Mouse (Mus musculus) mouse trophoblast stem cell (cell line): ENCODE measurements at regions not wholly inside any gene's neighbourhood (a gene's known extent, or its start where the extent isn't known, plus 50 kb on each side); places are given as distances from the start of the nearest gene placed in this dataset.
"Not testable (repeated sequence)": the region's sequence is repeated elsewhere in the genome, so short reads cannot be mapped to it uniquely, and the experiment has no call there.

ENCODE experiments used
- in situ Hi-C, 2 experiments: fragments of 300-500 bp; cut with MseI, MboI; formaldehyde crosslinking; loops; 2 replicates in 1 of 2; 3 replicates in 1 of 2; pipeline ENCODE4 v1.15.1; 2025

- in situ Hi-C loops = no loop called here
These were observed 328.3 kb upstream of the Nox3 start for GRCm38 (mm10) chr17:4024384-4024783.

- in situ Hi-C loops = no loop called here
These were observed 333.1 kb upstream of the Nox3 start for GRCm38 (mm10) chr17:4029202-4029601.

GRCm38 (mm10) chr17:4034816-4035360 lies 338.8 kb upstream of the Nox3 start:
- in situ Hi-C loops = no loop called here

DNA sequence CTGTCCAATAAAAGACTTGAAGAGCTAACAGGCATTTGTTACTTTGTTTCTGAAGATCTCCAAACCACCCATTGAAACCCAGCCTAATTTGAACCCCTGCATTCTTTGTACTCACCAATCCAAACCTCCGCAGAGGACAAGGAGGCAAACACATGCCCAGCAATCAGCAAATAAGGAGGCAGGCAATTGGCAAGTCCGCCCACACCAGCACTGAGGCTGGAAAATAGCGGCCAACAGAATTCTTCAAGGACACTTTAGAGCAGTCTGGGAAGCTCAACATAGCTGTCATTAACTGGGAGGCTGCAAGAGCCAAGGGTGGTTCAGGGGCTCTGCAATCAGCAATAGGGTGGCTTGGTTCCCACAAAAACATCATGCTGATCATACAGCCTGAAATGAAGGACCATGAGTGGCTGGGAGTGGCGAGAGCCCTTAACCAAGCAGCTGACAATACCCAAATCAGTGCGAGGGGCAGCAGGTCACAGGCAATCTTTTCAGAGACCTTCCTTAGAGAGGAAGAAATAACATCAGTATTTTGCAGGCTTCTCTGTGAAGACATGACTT lies 344.1 kb upstream of the Nox3 start:
- in situ Hi-C loops = no loop called here

DNA sequence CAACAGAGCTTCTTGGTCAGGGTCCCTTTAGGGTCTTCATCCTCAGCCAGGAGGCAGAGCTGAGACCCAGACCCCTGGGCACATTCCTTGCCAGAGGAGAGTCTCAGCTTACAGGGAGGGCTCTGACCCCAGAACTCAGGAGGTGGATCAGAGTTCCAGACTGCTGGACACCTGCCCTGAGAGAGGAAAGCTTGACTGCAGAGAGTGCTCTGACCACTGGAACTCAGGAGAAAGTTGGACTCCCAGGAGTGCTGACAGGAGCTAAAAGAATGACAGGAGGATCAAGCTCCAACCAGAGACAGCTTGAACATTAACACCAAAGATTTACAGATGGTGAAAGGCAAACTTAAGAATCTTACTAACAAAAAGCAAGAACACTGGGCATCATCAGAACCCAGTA lies 364.1 kb upstream of the Nox3 start:
- in situ Hi-C loops = not testable (repeated sequence)

DNA sequence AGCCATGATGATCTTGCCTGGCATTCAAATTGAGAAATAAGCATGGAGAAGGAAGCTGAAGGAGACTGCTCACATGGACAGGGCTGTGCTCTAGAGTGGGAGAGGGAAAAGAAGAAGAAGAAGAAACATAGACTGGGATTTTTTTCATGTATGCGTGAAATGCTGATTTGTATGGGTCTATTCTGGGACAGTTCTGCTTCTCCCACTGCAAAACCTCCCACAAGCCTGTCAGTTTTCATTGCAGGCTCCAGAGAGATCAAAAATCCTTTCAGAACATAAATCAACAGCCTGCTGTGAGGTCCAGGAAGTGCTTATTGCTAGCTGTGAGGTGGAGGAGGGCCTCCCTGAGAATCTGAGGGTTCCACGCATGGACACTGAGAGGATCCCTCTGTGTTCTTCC lies 377.3 kb upstream of the Nox3 start:
- in situ Hi-C loops = no loop called here

DNA sequence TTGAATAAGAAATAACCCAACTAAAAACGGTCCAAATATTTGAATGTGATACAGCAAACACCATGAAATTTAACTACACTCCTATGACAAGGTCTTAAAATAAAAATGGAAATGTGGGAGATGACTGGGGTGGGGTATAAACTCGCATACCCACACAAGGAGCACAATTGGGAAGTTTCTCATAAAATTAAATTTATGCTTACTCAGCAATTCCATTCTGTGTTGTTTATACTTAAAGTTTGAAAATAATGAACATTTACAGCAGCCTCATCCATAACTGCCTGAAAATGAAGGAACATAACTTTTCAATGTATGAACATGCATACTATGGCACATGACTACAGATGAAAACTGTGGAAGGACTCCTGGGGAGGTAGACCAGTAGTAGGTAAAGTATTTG lies 384.5 kb upstream of the Nox3 start:
- in situ Hi-C loops = no loop called here

GRCm38 (mm10) chr17:4094621-4095020 lies 398.6 kb upstream of the Nox3 start:
- in situ Hi-C loops = no loop called here

DNA sequence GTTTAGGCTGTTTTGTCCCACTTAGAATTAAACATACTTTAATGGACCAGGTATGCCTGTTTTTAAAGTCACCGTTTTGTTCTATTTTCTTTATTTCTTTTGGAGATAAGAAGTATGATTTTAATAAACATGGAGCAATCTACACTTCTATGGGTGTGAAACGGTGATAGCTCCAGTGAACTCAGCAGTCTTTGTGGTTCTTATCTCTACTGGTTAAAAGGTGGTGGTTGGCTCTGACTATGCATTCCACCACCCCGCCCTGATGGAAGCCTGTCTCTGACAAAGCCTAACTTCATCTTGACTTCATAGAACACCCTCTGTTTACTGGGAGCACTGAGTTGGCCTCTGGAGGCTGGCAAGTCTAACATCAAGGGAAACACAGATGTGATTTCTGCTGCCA lies 407.3 kb upstream of the Nox3 start:
- in situ Hi-C loops = loop anchor here in 1 of 2 experiments (5.0 kb wide), 1 partner anchor 541 kb away; no protein-coding TSS in a partner anchor

DNA sequence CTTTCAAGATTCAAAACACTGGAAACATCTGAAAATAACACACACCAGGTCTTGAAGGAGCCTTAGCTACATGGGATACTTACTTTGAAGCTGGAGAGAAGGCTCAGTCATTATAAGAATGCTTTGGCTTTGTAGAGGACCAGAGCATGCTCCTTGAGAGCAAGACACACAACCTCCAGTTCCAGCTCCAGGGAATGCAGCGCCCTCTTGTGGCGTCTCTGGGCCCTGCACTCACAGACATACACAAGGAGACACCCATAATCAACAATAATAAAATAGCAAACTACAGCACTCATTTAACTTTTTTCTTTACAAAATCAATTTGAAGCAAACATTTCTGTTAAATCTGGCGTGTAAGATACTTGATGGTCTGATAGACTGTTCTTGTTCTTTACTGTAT lies 413.2 kb upstream of the Nox3 start:
- in situ Hi-C loops = no loop called here

DNA sequence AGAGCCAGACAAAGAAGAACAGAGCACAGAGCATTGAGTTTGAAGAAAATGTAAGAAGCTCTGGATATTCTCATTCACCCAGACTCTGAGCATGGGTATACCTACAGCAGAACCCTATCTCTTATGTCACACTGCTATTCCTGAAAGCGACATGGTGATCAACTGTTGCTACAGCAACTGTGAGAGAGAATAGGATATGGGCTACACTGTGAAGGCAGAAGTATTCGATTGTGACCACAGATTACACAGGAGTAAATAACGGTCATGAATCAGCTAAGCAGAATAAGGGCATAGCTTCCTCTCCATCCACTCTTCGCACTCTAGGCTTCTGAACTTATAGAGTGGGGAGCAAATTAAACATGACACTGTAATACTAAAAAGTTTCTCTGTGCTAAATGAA lies 417.0 kb upstream of the Nox3 start:
- in situ Hi-C loops = no loop called here

DNA sequence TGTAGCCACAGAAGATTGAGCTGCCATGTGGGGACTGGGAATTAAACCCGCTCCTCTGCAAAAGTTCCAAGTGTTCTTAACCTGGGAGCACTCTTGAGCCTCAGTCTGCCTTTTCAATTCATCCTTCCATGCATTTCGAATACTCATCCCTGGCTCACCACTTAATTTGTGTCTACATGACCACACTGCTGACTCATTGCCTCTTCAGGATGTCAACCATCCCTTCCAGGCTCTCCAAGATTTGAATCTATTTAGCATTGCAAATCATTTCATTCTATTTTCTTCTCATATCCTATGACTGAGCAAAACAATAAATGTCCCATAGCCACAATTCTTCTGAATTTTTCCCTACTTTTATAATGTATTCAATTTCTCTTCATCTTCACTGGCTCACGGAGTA lies 420.4 kb upstream of the Nox3 start:
- in situ Hi-C loops = no loop called here

DNA sequence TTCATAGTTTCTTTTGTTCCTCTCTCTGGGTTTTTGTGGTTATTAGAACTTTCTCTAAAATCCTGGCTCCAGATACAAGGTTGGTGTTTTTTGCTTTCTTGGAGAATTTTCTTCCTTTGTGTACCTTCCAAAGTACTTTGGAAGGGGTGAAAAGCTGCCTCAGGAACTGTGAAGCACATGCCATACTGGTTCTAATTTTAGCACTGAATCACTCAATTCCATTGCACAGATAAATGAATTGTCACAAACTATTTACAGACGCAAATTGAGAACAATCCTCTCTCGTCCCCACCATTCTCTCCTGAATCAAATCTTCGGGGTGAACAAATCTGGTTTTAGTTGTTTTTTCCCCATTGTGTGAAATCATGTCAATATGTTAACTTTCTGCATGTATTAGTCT lies 437.6 kb upstream of the Nox3 start:
- in situ Hi-C loops = no loop called here

- in situ Hi-C loops = no loop called here
These were observed 467.4 kb upstream of the Nox3 start for GRCm38 (mm10) chr17:4163502-4163901.

- in situ Hi-C loops = no loop called here
These were observed 477.9 kb upstream of the Nox3 start for GRCm38 (mm10) chr17:4173951-4174361.

- in situ Hi-C loops = no loop called here
These were observed 478.9 kb upstream of the Nox3 start for GRCm38 (mm10) chr17:4175006-4175405.

GRCm38 (mm10) chr17:4176524-4176923 lies 480.5 kb upstream of the Nox3 start:
- in situ Hi-C loops = no loop called here

DNA sequence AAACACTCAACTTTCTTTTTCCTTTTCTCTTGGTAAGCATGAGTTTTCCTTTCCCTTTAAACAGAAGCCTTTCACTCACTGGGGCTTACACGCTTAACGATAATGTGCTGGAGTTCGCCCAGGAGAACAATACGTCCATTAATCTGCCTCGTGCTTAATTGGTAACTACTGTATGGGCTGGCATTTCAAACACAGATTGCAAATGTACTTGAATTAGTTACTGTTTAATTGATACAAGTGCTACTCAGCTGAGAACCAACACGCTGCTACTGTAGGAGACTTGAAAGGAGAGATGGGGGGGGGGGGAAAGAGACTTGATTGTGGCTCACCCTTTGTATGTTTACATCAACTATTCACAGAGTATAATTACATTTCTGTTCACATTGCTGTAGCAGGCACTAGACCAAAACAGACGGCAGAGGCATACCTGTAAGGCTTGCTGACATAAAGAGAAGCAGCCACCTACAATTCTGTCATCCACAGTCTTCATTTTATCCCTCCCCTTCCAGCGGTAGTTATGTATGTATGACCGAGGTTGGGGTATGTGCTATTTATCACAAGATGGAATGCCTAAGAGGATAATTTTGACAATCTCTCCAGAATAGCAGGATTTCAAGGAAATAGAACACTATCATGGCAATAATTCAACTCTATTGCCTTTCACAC lies 481.6 kb upstream of the Nox3 start:
- in situ Hi-C loops = no loop called here

GRCm38 (mm10) chr17:4179271-4179670 lies 483.2 kb upstream of the Nox3 start:
- in situ Hi-C loops = no loop called here

DNA sequence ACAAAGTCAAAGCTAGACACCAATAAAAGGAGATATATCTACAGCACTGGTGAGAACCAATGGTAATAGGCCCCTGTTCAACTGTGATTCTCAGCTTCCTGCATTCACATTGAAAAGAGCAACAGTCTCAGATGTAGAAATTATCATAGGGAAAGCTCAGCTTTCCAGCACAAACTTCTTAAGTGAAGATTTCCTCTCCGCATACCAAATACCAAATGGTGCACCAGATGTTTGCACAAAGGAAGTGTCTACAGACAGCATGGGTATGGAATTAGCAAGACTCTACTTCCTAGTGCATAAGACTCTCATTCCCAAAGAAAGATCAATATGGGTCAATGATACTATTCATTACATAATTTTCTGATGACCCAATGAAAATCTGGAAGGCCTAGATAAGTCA lies 486.0 kb upstream of the Nox3 start:
- in situ Hi-C loops = no loop called here

DNA sequence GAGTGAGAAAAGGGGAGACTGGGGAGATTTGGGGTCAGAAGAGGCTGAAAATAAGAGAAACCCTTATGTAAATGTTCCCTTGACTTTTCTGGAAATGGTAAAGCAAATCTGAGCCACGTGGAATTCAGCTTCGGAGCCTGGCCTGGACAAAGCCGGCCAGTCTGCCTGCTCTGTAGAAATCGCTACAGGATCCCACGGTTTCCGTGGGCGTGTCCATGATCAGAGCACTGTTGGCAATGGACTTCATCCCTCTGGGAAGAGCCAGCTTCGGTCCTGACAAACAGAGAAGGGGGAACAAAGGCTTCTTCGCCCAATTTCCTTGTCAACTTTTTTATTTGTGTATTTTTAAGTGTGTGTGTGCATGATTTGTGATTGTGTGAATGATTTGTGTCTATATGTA lies 490.7 kb upstream of the Nox3 start:
- in situ Hi-C loops = no loop called here

DNA sequence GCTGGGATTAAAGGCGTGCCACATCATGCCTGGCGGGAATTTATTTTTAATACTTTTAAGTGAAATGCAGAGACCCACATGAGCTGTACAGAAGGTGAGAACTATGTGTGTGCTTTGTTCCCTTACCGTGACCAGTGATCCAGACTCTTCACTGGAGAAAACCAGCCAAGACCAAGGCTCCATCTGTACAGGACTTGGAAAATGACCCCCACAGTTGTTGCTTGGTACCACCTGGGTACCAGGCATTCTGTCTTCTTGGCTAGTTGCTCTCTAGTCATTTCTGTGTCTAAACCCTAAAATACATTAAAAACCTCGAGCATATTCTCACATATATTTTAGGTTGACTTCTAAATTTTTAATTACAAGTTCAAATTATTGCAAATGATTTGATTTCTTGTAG lies 491.5 kb upstream of the Nox3 start:
- in situ Hi-C loops = no loop called here

DNA sequence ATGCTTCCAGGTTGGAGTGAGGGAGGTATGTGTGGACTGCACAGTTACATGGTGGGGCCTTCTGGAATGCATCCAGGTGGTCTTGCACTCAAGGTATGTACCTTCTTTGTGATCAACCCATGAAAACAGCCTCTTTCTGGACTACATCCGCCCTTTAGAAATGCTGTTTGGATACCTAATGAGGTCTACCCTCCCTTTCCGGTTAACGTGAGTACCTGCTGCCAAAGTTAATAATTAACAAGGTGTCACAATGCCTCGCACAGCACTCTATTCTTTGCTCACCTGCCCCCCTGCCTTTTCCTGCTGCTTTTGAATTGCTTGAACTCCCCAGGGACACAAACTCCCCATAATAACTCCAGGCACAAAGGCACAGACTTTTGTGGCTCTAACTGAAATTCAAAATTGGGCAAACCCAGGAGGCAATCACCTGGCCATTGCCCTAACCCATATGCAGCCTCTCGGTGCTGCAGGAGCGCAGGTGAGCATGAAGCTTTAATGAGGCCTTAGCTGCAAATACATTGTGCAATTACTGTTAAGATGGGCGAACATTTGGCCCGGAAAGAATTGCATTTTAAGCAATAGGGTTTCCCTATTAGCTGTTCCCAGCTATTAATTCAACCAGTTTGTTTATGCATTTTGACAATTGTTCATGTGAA lies 500.9 kb upstream of the Nox3 start:
- in situ Hi-C loops = no loop called here
